Mouse (Mus musculus): ENCODE measurements around the gene Med16.
A peak's percentile ranks its signal among the peaks of the same experiment; 100 is the strongest.

Gene Med16

GRCm38 (mm10) chr10:79908167-79909091, at the start of gene Med16:
TSS of gene Med16 (minus strand) at chr10:79908923.
- DNase-seq (ENCODE audit: low spot score in 2 of 2), result peak; percentile 81 to 90

GRCm38 (mm10) chr10:79958140-79958816, 49.6 kb upstream of the Med16 start:
- peak; percentile 70 to 81 for DNase-seq (ENCODE audit: low spot score in 2 of 2)

DNA sequence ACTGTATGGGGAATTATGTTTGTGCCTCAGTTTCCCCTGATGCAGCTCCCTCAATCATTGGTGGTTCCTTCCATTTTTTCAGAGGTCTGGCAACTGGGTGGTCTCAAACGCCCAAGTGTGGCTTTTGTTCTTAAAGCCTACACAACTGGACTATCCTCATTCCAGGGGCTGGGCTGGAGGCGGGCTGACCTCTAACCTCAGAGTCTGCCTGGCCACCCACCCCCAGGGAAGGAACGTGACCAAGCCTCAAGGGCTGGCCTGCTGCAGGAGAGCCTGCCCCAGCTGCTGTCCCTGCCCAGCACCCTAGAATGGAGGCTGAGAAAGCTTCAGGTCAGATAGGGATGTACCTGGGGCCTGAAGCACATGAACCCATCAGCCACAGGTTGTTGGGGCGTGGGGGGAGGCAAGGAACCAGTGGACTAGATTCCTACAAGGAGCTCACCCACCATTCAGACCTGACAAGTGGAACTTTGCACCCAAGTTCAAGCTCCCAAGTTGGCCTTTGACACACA, 48.0 kb upstream of the Med16 start:
- DNase-seq (ENCODE audit: low spot score in 2 of 2), result no peak

DNA sequence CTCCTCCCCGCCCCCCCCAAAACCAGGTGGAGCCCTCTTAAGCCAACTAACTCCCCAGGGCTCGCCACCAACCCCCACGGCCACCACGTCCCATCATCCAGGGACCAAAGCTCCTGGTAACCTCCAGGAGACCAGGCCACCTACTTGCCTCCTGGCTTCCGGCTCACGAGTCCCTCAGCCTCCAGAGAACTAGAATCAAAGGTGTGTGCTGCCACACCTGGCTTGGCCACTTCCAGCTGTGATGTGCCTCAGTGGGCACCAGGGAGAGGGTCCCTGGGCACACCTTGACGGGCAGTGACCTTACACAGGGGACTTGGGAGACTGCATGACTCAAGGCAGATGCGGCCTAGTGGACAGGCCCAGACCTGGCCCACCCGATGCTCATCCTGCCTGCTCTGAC, 47.0 kb upstream of the Med16 start:
- no peak for DNase-seq (ENCODE audit: low spot score in 2 of 2)

- no peak for DNase-seq (ENCODE audit: low spot score in 2 of 2)
Observed at GRCm38 (mm10) chr10:79953946-79954345, 45.2 kb upstream of the Med16 start.

- DNase-seq (ENCODE audit: low spot score in 2 of 2), result no peak
Observed at GRCm38 (mm10) chr10:79950661-79951060, 41.9 kb upstream of the Med16 start.

GRCm38 (mm10) chr10:79949873-79950272, 41.1 kb upstream of the Med16 start:
- no peak for DNase-seq (ENCODE audit: low spot score in 2 of 2)

- DNase-seq (ENCODE audit: low spot score in 2 of 2), result no peak
Observed at GRCm38 (mm10) chr10:79947502-79947901, 38.8 kb upstream of the Med16 start.

DNA sequence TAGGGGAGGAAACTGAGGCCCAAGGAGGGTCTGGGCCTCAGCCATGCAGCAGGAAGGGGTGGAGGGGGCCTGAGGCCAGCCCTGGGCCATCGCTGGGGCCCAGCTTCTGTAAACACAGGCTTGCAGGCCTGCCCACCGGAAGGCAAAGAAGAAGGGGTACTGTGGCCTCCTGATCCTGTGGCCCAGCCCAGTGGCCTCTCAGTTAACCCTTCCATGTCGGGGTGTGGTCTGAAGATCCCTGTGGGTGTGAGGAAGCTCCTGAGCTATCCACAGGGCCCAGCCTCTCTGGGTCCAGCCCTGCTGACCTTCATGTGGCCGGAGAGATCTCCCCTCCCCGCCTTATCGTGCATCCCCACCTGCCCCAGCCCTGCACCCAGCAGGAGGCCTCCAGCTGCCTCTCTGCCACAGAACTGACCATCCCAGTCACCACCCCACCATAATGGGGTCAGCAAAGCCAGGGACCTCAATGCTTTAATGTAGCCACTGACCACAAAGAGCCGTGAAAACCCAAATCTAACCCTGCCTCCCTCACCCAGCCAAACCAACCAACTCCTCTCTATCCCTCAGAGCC, 38.1 kb upstream of the Med16 start:
- DNase-seq (ENCODE audit: low spot score in 2 of 2), result no peak

GRCm38 (mm10) chr10:79945507-79946234, 36.9 kb upstream of the Med16 start:
- DNase-seq (ENCODE audit: low spot score in 2 of 2), result no peak

GRCm38 (mm10) chr10:79943471-79943901, 34.8 kb upstream of the Med16 start:
- DNase-seq (ENCODE audit: low spot score in 2 of 2), result no peak

GRCm38 (mm10) chr10:79942988-79943387, 34.3 kb upstream of the Med16 start:
- no peak for DNase-seq (ENCODE audit: low spot score in 2 of 2)

DNA sequence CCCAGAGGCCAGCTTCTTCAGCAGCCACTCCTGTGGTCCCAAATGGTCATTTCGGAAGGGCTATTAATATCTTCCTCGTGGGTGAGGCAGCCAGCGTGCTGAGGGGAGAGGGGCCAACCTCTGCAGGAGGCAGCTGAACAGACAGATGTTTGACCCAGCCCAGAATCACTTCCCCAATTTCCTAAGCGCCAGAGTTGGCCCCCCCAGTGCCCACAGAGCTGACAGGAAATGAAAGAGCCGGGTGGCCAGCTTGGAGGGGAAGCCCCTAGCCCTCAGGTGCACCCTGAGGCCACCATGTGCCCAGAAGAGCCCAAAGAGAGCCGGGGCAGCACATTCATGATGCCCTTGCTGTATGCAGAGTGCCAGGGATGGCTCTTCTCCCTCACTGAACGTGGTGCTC, 32.0 kb upstream of the Med16 start:
- no peak for DNase-seq (ENCODE audit: low spot score in 2 of 2)

DNA sequence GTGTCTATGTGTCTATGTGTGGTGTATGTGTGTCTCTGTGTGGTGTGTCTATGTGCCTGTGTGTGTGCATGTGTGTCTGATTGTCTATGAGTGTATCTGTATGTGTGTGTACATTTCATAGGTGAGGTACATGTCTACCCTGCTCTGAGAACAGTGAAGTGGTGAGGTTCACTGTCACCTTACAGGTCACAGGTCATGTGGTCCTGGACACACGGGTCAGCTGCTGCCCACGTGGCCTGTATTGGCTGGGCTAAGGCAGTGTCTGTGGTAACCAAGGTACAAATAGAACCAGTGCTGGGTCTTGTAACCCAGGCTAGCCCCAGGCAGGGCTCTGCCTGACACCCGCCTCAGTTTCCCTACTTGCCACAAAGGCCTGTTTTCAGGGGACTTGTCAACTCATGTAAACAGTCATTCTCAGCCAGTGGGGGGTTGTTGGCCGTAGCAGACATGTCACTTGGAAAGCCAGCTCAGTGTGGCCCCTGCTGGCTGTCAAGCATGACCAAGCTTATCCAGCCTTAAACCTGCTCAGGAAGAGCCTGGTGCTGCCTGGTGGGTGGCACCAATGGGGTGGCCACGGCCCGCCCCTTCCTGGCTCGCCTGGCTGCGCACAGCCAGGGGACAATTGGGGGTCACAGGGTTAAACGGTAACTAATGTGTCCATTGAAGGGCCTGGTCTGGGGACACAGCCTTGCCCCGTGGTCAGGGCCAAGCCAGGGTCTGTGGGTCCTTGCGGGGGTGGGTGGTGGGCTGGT, 29.2 kb upstream of the Med16 start:
- no peak for DNase-seq (ENCODE audit: low spot score in 2 of 2)

- DNase-seq (ENCODE audit: low spot score in 2 of 2), result peak in 1 of 2 experiments; percentile 69
Observed at GRCm38 (mm10) chr10:79936911-79937441, 28.3 kb upstream of the Med16 start.

- no peak for DNase-seq (ENCODE audit: low spot score in 2 of 2)
Observed at GRCm38 (mm10) chr10:79936284-79936910, 27.7 kb upstream of the Med16 start.

GRCm38 (mm10) chr10:79934794-79935569, 26.3 kb upstream of the Med16 start:
- no peak for DNase-seq (ENCODE audit: low spot score in 2 of 2)

DNA sequence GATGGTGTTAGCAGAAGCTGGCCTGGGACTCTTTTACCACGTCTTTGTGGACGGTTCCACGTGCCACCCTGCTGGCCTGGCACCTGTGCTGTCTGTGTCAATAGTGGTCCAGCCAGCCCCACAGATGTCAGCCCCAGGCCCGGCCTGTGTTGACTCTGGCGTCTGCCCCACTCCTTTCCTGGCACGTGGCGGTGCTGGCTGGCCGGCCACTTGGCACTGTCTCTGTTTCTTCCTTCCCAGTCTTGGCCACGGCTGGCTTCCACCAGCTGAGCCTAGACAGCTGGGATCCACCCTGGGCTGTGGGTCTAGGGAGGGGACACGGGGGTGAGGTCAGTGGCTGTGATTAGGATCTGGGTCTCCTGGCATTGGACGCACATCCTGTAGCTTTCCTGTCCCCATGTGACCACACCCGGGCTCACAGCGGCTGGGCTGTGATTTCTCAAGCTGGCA, 25.6 kb upstream of the Med16 start:
- peak; percentile 67 to 92 for DNase-seq (ENCODE audit: low spot score in 2 of 2)

DNA sequence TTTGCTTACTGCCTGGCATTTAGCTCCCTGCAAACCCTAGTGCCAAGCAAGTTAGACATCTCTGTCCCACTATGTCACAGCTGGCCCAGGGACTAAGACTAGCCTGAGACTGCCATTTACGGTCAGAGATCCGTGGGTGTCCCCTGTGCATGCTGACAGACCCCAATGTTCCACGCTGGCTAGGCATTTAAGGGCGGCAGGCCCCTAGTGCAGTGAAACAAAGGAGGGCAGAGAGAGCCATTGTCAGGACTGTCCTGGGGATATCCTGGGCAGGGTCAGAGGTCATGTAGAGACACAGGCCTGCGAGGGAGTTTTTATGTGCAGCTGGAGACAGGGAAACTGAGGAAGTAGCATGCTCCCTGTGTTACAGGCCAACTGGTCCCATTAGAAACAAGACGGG, 25.1 kb upstream of the Med16 start:
- DNase-seq (ENCODE audit: low spot score in 2 of 2), result no peak

Data from cerebellum, postnatal 4 days (tissue).